Mouse (Mus musculus) layer of hippocampus, adult 9-10 months (tissue): ENCODE results near the gene Papln.

Experiments used
- DNase-seq: peaks from one replicate; pipeline ENCODE4 v3.0.0; 2022; ENCODE audit warnings: low spot score

The Papln gene

DNA sequence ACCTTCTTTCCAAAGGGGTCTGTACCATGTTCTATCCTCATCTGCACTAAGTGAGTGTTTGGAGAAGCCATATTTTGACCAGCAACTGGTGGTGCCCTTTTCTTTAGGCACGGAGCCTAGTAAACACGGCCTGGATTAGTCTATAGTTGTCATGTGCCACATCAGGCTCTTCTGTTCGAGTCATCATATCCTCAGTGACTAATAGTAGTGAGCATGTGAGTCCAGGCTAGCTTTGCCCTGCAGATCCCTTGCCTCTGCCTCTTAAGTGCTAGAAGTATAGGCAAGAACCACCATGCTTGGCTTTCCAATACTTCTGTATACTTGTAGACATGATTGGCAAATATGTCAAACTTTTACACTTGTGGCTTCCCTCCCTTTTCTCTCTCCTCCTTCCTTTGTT is 70.5 kb downstream of the Papln start:
- no peak for DNase-seq

DNA sequence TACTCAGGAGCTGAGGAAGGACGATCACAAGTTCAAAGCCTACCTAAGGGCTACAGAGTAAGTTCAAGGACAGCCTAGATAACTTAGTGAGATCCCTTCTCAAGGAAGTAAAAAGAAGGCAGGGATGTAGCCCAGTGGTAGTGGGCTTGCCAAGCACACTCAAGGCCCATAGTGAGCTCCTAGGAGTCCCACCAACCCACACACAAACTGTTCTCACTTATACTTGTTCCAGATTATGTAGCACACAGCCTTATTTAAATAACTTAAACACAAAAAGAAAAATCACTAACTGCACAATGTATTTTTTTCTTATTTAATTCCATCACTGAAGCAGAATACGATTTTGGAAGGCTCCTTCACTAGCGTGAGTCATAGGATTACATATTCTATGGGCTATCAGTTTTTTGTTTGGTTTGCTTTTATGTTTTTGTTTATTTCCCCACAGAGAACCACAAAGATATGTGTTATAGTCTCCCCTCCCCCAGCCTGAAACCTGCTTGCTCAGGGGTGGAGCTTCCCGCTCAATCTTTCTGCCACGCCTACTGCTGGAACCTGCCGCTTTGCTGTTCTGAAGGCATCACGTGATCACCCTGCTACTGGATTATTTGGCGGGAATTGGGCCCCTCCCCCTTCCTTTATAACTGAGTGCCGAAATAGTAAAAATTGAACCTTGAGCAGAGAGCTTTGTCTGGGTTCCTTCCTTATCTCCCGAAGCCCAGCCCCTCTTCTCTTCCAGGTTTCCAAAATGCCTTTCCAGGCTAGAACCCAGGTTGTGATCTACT is 78.2 kb downstream of the Papln start:
- no peak for DNase-seq
